Mouse (Mus musculus) R1 (cell line): ENCODE measurements around the gene Tprkb.

ENCODE experiments used
- DNase-seq: peaks from one replicate; pipeline ENCODE4 v3.0.0-alpha.2; 2018; ENCODE audit warnings: low read depth, low spot score

Tprkb gene

GRCm38 (mm10) chr6:85973336-85973735 is 61.7 kb downstream of the Tprkb start:
- DNase-seq: no peak

GRCm38 (mm10) chr6:85974941-85975617 is 63.4 kb downstream of the Tprkb start:
- no peak for DNase-seq

- no peak for DNase-seq
These were observed 64.1 kb downstream of the Tprkb start for GRCm38 (mm10) chr6:85975761-85976160.

GRCm38 (mm10) chr6:85976242-85976641 is 64.6 kb downstream of the Tprkb start:
- DNase-seq: no peak

GRCm38 (mm10) chr6:85978736-85979135 is 67.1 kb downstream of the Tprkb start:
- peak; percentile 72 for DNase-seq
